Mouse (Mus musculus) ES-Bruce4 (cell line): ENCODE data around the gene Etv6. TPM values are rescaled to one million over a fixed set of nuclear protein-coding genes. Genes with fewer than 3 reads are reported as not detected.

Experiments
- H3K27ac ChIP-seq: 2 replicates; pipeline ENCODE4 v1.5.1; 2012; ENCODE audit warnings: low read length, inconsistent platforms; ENCODE audit not compliant: insufficient read depth
- H3K27me3 ChIP-seq: 2 replicates; pipeline ENCODE4 v1.6.1; 2012; ENCODE audit warnings: mild to moderate bottlenecking, low read length, inconsistent platforms; ENCODE audit not compliant: control insufficient read depth, poor library complexity, insufficient read depth, severe bottlenecking
- H3K36me3 ChIP-seq: 2 replicates; pipeline ENCODE4 v1.6.1; 2012; ENCODE audit warnings: inconsistent platforms, mild to moderate bottlenecking, low read length, moderate library complexity; ENCODE audit not compliant: control insufficient read depth, poor library complexity, insufficient read depth, severe bottlenecking
- H3K4me1 ChIP-seq: one replicate; pipeline ENCODE4 v1.8.1; 2011; ENCODE audit warnings: low read length; ENCODE audit not compliant: control insufficient read depth, insufficient read depth
- H3K4me3 ChIP-seq: 2 replicates; pipeline ENCODE4 v1.5.1; 2011; ENCODE audit warnings: low read depth, mild to moderate bottlenecking, low read length
- H3K9ac ChIP-seq: 2 replicates; pipeline ENCODE4 v1.6.1; 2012; ENCODE audit warnings: low read depth, mild to moderate bottlenecking, inconsistent platforms; ENCODE audit not compliant: poor library complexity, severe bottlenecking
- H3K9me3 ChIP-seq: replicated peaks from 2 replicates; pipeline ENCODE4 v1.6.1; 2012; ENCODE audit warnings: mild to moderate bottlenecking, low read length, inconsistent platforms; ENCODE audit not compliant: control insufficient read depth, poor library complexity, insufficient read depth, severe bottlenecking
- CTCF ChIP-seq: IDR thresholded peaks from one replicate; pipeline ENCODE4 v1.8.1; 2011; ENCODE audit warnings: low read depth, low read length
- EP300 ChIP-seq: IDR thresholded peaks from 2 replicates; pipeline ENCODE4 v1.6.1; 2011; ENCODE audit warnings: low read depth, low read length; ENCODE audit not compliant: insufficient read depth
- POLR2A ChIP-seq: IDR thresholded peaks from one replicate; pipeline ENCODE4 v1.8.1; 2011; ENCODE audit warnings: low read length; ENCODE audit not compliant: insufficient read depth
- polyA plus RNA-seq: library from polyadenylated mRNA; stranded (reverse); fragments of >200 nt; gene quantifications from 2 replicates; pipeline ENCODE4 v1.2.4, GENCODE M21; 2011; ENCODE audit warnings: low read depth; ENCODE audit not compliant: missing spikeins, insufficient read depth, insufficient read length

Etv6 gene
- polyA plus RNA-seq, 1 experiment, result 19.9 TPM

GRCm38 (mm10) chr6:134080946-134081345 lies 45.4 kb downstream of the Etv6 start:
- no peaks in the 10 kb centered on the region for H3K36me3 ChIP-seq
- H3K4me3 ChIP-seq, result no peak overlapping the region
- no peak overlapping the region for H3K9ac ChIP-seq
- no peak overlapping the region for H3K27ac ChIP-seq
- TF ChIP-seq EP300, result no peak
- no peak for TF ChIP-seq POLR2A
- TF ChIP-seq CTCF, result no peak
- H3K27me3 ChIP-seq, result no peaks in the 10 kb centered on the region
- H3K9me3 ChIP-seq, result no peaks in the 10 kb centered on the region
- no peaks in the 10 kb centered on the region for H3K4me1 ChIP-seq

- H3K9me3 ChIP-seq, result no peaks in the 10 kb centered on the region
- TF ChIP-seq CTCF (no peak), EP300 (no peak), POLR2A (no peak)
- H3K4me1 ChIP-seq, result no peaks in the 10 kb centered on the region
- no peak overlapping the region for H3K27ac ChIP-seq
- no peak overlapping the region for H3K9ac ChIP-seq
- H3K4me3 ChIP-seq, result no peak overlapping the region
- no peaks in the 10 kb centered on the region for H3K27me3 ChIP-seq
- H3K36me3 ChIP-seq, result no peaks in the 10 kb centered on the region
These were observed 46.9 kb downstream of the Etv6 start for GRCm38 (mm10) chr6:134082229-134082920.

- Histone ChIP-seq H3K36me3 (no peaks in the 10 kb centered on the region), H3K9me3 (no peaks in the 10 kb centered on the region), H3K27me3 (no peaks in the 10 kb centered on the region), H3K9ac (no peak overlapping the region), H3K27ac (no peak overlapping the region), H3K4me3 (no peak overlapping the region), H3K4me1 (no peaks in the 10 kb centered on the region)
- TF ChIP-seq CTCF (no peak), POLR2A (no peak), EP300 (no peak)
These were observed 47.9 kb downstream of the Etv6 start for GRCm38 (mm10) chr6:134083428-134083827.

- no peaks in the 10 kb centered on the region for H3K36me3 ChIP-seq
- H3K27ac ChIP-seq, result no peak overlapping the region
- TF ChIP-seq EP300 (no peak), POLR2A (no peak)
- no peaks in the 10 kb centered on the region for H3K27me3 ChIP-seq
- H3K9ac ChIP-seq, result no peak overlapping the region
- H3K9me3 ChIP-seq, result no peaks in the 10 kb centered on the region
- H3K4me3 ChIP-seq, result no peak overlapping the region
- no peaks in the 10 kb centered on the region for H3K4me1 ChIP-seq
These were observed 50.9 kb downstream of the Etv6 start for GRCm38 (mm10) chr6:134086351-134086750.

GRCm38 (mm10) chr6:134087709-134088108 lies 52.2 kb downstream of the Etv6 start:
- no peaks in the 10 kb centered on the region for H3K9me3 ChIP-seq
- H3K36me3 ChIP-seq, result no peaks in the 10 kb centered on the region
- H3K27me3 ChIP-seq, result no peaks in the 10 kb centered on the region
- H3K27ac ChIP-seq, result no peak overlapping the region
- no peaks in the 10 kb centered on the region for H3K4me1 ChIP-seq
- H3K9ac ChIP-seq, result no peak overlapping the region
- TF ChIP-seq POLR2A (no peak), CTCF (no peak), EP300 (no peak)
- H3K4me3 ChIP-seq, result no peak overlapping the region

- Histone ChIP-seq H3K4me3 (no peak overlapping the region), H3K27ac (no peak overlapping the region), H3K9ac (no peak overlapping the region), H3K9me3 (no peaks in the 10 kb centered on the region), H3K4me1 (no peaks in the 10 kb centered on the region), H3K36me3 (no peaks in the 10 kb centered on the region), H3K27me3 (no peaks in the 10 kb centered on the region)
- TF ChIP-seq POLR2A (no peak), CTCF (no peak), EP300 (no peak)
These were observed 54.3 kb downstream of the Etv6 start for GRCm38 (mm10) chr6:134089671-134090377.
